Mouse (Mus musculus): ENCODE results near the gene Cpt1c. TPM values are rescaled to one million over a fixed set of nuclear protein-coding genes. Genes with fewer than 3 reads are reported as not detected.
A peak's percentile ranks its signal among the peaks of the same experiment; 100 is the strongest.

Gene Cpt1c
- total RNA-seq, 1 experiment from 2014 or later = 0.23 TPM

DNA sequence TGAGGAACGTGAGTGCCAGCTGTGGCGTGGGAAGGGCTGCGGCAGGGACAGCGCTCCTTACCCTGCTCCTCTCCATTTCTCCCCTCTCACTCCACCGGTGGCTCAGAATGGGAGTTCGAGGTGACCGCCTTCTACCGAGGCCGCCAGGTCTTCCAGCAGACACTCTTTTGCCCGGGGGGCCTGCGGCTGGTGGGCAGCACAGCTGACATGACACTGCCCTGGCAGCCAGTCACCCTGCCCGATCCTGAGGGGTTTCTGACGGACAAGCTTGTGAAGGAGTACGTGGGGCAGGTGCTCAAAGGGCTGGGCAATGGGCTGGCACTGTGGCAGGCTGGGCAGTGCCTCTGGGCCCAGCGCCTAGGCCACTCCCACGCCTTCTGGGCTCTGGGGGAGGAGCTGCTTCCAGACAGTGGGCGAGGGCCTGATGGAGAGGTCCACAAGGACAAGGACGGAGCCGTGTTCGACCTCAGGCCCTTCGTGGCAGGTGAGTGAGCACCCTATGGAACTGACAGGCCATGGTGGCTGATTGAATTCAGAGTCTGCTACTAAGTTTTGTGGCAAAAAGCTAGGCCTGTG is 26.0 kb upstream of the Cpt1c start:
- ATAC-seq (replicated peaks; ENCODE audit: low read depth, poor library complexity, severe bottlenecking) = no peak

DNA sequence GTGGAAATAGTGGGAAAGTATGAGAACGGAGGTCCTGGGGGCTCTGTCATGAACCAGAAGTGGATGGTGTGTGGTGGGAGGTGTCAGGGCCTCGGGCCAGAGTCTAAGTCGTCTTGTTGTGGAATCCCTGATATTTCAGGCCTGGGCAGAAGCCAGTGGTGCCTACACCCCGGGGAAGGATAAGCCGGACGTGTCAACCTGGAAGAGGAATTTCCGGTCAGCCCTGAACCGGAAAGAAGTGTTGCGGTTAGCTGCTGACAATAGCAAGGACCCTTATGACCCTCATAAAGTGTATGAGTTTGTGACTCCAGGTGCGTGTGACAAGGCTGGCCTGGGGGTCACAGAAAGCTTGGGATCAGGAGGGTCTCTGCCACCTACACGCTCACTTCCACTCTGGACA is 25.1 kb upstream of the Cpt1c start:
- no peak for ATAC-seq (replicated peaks; ENCODE audit: low read depth, poor library complexity, severe bottlenecking)

DNA sequence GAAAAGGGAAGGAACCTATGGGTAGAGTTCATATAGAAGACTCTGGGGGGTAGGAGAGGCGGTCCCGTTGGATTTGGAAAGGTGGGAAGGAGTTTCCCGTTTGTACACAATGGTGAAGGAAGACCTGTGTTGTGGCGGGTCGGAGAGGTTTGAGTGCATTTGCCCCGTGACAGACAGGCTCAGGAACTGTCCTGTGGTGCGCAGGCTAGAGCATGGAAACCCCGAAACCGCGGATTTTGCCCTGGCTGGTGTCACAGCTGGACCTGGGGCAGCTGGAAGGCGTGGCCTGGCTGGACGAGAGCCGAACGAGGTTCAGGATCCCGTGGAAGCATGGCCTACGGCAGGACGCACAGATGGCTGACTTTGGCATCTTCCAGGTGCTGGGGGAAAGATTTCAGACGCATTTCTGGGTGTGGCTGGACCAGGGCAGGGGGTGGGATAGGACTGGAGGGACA is 23.9 kb upstream of the Cpt1c start, which contains the start of gene Bcl2l12:
TSS of gene Bcl2l12 (minus strand) at position 212 of the 455 bp plus-strand sequence.
- ATAC-seq (replicated peaks; ENCODE audit: low read depth, poor library complexity, severe bottlenecking) = peak; percentile 20

DNA sequence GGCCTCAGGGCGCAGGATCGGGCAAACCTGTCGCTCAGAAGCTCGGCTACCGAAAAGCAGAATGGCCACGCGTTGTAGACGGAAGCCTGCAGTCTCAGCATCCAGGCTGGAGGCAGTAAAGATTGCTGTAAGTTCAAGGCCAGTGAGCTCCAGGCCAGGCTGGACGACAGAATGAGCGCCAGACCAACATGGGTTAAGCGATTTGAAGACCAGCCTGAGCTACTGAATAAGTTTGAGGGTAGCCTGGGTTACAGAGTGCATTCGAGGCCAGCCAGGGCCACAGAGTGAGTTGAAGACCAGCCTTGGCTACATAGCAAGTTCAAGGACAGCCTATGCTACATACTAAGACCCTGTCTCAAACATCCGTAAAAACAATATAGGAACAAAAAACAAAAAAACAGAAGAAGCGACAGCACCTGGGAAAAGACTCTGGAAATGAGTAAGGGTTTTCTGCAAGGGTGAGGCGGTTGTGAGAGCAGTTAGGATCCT is 23.3 kb upstream of the Cpt1c start:
- ATAC-seq (replicated peaks; ENCODE audit: low read depth, poor library complexity, severe bottlenecking) = no peak; the same call in 1 of the 2 replicates

DNA sequence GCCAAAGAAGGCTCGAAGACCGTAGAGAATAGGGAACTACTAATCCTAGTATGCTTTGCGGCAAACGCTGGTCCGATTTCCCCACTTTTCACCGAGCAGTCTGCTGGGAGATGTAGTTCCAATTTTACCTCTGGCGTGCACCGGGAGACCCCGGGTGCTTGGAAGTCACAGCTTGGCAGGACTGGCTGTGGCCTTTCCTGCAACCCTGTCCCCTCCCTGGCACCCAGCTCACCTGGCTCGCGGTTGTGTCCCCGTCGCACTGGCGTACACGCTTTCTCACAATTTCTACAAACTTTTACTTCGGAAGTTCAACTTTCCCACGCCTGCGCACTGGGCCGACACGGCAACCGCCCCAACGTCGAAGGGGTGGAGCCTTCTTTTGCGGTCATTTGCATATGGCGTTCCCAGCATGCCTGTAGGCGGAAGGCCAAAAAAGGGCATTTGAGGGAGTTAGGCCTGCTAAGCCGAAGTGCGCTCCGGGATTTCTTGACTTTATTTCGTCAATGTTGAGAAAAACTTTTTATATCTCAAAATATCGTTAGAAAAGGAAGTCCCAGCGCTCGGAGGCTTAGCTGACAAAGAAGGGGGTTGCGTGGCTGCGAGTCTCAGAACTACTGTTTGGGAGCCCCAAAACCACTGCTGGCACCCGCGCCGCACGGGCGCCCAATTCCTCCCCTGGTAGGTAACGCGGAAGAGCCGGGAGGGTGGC is 22.7 kb upstream of the Cpt1c start, which contains the start of gene Irf3:
TSS of gene Irf3 (plus strand) at position 418 of the 709 bp plus-strand sequence.
- peak; percentile 89 for ATAC-seq (replicated peaks; ENCODE audit: low read depth, poor library complexity, severe bottlenecking)

DNA sequence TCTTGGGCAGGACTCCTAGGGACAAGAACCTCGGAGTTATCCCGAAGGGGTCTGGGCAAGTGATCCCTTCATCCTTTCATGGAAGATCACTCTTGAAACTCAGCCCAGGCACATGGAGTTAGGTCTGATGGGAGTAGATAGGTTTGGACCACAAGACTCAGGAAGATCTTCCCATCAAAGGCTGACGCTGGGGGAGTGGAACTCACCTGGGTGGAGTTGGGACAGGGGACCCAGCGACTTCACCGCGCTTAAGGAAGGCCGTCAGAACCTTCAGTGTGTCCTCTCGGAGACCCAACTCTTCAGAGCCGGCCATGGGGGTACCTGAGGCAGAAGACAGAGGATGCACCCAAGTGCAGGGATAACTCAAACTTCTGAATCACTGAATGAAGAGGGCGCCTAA is 22.0 kb upstream of the Cpt1c start:
- ATAC-seq (replicated peaks; ENCODE audit: low read depth, poor library complexity, severe bottlenecking) = no peak

DNA sequence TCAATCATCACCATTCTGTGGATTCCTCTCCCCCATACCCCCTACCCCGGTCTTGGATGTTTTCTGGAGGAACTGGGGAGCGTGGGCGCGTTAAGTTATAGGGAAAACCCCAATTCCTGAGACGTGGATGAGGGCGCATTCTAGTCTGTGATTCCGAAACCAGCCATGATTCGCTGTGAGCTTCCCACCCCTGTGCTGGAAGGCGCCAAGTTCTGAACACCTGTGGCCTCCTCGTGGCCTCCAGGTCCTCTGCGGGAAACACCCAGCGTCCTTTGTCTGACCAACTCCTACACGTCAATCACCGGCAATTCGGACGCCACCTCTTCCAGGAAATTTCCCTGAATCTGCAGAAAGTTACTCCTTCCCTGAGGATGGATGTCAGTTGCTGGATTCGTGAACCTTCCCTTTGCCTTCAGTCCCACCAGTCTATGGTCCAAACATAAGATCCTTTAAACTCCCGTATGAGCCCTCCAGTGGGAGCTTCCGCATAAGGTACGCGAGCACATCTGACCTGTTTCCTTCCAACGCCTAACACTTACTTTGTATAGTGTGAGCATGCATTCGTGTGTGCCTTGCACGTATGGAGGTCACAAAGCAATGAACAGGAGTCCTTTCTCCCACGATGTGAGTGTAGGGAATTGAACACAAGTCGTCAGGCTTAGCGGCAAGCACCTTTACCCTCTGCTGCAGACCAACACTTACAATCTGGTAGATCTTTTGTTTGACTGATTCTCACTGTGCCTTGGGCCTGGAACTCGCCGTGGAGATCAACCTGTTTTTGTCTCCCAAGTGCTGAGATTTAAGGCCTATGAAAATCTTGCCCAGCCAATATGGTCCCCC is 12.4 kb upstream of the Cpt1c start:
- peak; percentile 7 for ATAC-seq (replicated peaks; ENCODE audit: low read depth, poor library complexity, severe bottlenecking)

DNA sequence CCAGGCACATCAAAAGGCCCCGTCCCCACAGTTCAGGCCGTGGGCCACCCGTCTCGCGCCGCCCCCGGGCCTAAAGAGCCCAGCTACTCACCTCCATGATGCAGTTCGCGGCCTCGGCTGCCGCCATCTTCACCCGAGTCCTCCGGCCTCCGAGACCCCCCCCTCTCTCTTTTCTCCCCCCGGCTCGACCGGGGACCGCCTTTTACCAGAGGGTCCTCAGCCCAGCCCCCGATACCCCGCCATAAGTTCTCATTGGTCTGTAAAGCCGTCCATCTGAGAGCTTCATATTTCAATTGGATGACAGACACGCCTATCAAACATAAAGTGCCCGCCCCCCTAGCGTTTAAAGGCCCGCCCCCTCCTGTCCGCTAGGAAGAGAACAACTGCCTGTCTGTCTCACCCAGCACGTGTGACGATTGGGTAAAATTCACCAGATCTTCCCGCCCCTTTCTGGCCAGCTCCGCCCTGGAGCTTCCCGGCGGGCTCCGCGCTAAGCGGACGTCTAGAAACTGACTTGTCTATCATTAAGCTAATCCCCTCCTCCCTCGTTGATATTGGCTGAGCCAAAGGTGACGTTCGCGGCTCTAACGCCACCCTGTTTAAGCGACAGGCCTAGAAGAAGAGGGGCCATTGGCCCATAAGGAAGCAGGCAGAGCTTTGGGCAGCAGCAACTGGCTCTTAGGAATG is 11.7 kb upstream of the Cpt1c start, which contains the start of gene Prmt1:
TSS of gene Prmt1 (minus strand) at position 377 of the 687 bp plus-strand sequence.
- peak; percentile 85 for ATAC-seq (replicated peaks; ENCODE audit: low read depth, poor library complexity, severe bottlenecking)

DNA sequence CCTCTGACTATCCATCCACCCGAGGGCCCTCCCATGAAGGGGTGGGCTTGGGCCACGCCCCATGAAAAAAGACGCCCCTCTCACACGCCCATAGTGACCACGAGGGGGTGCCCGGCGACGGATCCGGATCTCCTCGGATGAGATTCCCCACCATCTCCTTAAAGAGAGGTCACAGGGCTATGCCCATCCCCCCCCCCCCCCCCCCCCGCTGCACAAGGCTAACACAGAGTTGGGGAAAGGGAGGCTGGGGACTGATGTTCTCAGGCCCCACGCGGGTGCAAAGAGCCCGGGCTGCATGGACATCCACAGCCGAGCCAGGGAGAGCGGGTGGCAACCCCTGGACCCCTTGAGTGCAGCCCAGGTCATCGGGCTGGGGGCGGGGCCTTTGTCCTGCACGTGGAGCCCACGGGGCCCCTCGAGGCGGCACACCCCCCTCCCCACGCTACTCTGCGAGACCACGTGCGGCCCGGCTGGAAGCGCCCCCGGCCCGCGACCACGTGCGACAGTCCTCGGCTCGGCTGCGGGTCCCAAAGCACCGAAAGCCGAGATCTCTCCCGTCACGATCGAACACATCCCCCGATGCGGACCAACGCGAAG is 11.0 kb upstream of the Cpt1c start:
- ATAC-seq (replicated peaks; ENCODE audit: low read depth, poor library complexity, severe bottlenecking) = peak; percentile 24

DNA sequence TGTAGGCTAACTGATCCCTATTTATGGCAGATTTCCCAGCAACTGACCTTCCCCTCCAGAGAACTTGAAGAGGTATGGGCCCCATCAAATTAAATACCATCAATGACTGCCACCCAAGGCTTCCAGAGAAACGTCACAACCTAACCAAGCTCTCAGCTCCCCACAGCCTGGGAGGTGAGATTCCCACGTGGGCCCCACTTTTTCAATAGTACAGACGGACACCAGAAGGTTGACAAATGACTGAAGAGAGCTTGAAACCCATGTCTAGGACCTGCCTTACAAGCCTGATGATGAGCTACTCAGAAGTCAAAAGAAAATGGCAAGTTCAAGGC is 10.1 kb upstream of the Cpt1c start:
- no peak for ATAC-seq (replicated peaks; ENCODE audit: low read depth, poor library complexity, severe bottlenecking)

DNA sequence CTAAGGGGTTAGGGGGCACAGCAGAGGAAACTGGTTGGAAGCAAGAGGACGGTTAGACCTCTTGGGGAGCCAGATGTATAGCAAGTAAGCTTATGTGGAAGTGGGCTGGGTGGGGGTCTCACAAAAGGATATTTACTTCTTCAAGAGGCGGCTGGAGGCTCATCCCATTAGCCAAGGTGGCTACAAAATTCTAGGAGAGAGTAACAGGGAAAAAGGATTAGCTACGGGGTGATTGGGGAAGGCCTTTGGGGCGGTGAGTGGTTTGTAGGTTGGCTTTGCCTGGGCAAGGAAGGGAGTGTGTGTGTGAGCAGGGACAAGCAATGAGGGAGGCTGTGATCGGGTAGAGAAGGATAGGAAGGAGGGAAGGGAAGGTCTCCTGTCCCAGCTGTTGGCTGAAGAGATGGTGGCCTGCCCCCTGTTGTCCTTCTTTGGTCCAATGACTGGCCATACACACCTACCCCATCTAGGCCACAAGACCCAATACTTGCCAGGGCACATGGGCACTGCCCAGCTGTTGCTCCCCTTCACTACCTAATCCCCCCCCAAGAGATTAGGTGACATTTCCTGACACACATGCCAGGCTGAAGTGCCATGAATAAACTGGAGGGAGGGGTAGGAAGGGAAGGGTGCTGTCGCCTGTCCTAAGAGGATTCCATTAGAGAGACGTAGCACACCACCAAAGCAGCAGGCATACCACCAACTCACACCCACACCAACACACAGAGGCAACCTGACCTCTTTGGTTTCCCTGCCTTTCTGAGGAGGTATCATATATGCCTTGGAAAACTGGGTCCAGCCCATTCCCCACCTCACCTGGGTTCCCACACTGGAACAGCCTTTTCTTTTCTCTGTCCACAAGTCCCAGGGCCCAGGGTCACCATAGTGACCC is 9.5 kb upstream of the Cpt1c start:
- ATAC-seq (replicated peaks; ENCODE audit: low read depth, poor library complexity, severe bottlenecking) = no peak

DNA sequence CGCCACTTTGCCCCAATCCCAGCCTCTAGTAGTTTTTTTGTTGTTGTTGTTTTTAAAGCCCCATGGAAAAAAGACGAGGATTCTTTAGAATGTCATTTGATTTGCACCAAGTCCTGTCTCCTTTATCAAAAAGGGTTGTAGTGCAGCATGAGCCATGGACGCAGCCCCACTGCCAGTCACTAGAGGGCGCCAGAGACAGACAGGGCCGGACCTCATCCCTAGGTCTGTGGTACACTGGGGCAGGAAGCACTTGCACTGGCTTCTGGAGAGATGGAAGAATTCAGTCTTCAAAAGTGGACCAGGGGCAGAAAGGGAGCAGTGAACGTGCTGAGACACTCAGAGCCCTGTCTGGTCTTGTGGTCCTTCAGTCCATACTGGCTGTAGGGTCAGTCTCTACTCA is 8.4 kb upstream of the Cpt1c start:
- peak; percentile 27; the same call in 1 of the 2 replicates for ATAC-seq (replicated peaks; ENCODE audit: low read depth, poor library complexity, severe bottlenecking)

DNA sequence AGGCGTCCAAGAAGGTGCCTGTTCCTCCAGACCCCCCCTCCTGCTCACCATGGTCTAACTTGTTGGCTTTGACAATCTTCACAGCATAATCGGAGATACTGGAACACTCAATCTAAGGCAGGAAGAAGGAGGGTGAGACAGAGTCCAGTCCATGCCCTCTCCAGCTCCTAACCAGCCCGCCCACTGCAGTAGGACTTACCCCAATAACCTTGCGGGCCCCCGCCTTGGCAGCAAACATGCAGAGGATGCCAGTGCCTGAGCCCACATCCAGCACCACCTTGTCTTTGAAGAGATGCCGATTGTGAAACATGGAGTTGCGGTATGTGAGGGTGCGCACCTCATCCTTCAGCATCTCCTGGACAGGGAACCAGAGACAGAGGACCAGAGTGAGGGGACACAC is 6.9 kb upstream of the Cpt1c start:
- no peak for ATAC-seq (replicated peaks; ENCODE audit: low read depth, poor library complexity, severe bottlenecking)

DNA sequence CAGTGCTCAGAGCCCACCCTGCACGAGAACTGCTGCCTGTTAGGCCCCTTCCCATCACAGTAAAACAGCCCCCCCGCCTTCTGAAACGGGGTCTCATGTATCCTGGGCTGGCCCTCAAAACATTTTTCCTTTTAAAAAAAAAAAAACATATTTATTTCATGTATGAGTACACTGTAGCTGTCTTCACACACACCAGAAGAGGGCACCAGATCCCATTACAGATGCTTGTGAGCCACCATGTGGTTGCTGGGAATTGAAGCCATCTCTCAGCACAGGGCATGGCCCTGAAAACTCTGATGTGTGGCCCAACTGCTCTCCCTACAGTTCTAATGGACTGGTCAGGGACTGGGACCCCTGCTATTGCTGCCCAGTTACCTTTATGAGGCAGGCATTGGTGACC is 3.6 kb upstream of the Cpt1c start:
- no peak for ATAC-seq (replicated peaks; ENCODE audit: low read depth, poor library complexity, severe bottlenecking)

DNA sequence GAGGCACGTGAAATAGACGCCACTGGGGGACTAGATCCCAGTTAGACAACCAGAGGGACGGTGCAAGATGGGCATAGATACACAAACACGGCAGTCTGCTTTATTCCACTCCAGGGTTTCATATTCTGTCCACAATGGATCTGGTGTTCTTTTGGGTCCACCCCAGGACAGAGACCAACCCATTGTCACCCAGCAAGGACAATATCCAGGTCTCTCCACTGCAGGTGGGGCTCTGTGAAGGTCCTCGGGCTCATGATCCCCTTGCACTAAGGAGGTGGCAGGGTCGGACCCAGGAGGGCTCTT is 417 bp upstream of the Cpt1c start:
- ATAC-seq (replicated peaks; ENCODE audit: low read depth, poor library complexity, severe bottlenecking) = no peak

DNA sequence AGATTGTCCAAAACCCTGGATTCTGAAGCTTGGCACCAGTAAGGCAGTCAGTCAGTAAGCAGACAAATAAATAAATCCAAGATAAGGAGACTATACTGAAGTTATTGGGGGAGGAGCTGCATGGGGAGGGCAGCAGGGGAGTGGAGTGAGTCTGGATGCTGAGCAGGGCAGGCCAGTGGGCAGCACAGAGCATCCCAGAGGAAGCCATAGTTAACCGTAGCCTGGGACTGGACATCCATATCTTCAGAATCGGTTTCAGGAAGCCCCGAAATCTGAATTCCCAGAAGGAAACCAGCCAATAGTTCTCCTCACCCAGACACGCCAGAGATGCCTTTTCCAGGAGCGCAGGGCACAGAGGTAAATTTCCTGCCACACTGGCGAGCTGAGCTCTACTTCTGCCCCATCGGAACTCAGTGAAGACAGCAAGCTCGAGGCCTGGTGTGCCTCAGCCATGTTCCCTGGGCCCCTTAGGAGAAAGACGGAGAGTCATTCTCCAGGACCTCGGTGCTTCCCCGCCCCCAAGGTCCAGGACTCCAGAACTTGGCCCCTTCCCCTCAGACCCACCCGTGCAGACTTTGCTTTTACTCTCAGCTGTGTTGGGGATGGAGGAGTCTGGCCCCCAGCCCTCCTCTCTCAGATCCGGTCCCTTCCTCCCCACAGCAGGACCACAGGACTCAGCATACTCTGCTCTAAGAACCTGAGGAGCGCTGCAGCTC is 1.1 kb downstream of the Cpt1c start:
- no peak for ATAC-seq (replicated peaks; ENCODE audit: low read depth, poor library complexity, severe bottlenecking)

DNA sequence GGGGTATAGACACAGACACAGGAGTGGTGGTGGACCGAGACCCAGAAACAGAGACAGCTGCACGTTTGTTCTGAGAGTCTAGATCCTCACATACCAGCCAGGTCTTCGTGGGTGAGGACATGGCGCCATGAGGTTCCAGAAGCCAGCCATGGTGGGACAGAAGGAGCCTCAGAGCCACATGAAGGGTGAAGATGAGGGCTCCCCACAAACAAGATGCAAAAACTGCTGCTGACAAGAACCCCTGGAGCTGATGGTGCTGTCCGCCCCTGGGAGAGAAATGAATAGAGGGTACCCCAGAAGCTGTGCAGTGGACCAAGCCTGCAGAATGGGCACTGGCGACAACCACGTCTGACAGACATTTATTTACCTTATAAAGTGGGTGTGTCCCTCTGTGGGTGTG is 3.5 kb downstream of the Cpt1c start:
- ATAC-seq (replicated peaks; ENCODE audit: low read depth, poor library complexity, severe bottlenecking) = no peak

DNA sequence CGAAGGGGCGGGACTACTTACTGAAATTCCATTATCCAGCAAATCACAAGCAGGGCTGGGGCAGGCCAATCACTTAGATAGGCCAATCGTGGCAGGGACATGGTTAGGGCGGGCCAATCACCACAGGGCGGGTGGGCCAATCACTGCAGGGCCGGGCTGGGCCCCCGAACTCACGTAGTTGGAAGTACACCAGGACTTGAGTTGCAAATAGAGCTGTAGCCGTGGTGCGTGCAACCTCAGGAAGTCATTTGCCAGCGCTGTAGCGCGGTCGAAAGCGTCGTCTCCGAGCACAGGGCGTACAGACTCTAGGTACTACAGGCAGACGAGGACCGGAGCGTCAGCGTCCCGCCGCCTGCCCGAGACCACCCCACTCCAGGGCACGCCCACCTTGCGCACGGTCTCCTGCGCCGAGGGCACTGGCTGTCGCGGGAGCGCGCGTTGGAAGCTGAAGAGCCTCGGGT is 4.4 kb downstream of the Cpt1c start:
- ATAC-seq (replicated peaks; ENCODE audit: low read depth, poor library complexity, severe bottlenecking) = peak; percentile 83

Data from common myeloid progenitor, adult 5-6 weeks (primary cell).